Mouse (Mus musculus) inflammation-experienced regulatory T-cells, adult 6 months (primary cell): ENCODE measurements around the gene Hecw1. TPM values are rescaled to one million over a fixed set of nuclear protein-coding genes. Genes with fewer than 3 reads are reported as not detected.

Experiments used
- ATAC-seq: one replicate; pipeline ENCODE4 v1.8.0; 2017
- polyA plus RNA-seq, 3 experiments: library from polyadenylated mRNA; unstranded; fragments of 100-300 nt; shearing (Covaris generic); gene quantifications; one replicate each; pipeline ENCODE4 v1.2.1; 2017

Hecw1 gene
- polyA plus RNA-seq, result under 1 TPM; 0.20 to 0.36 (median 0.35) TPM

DNA sequence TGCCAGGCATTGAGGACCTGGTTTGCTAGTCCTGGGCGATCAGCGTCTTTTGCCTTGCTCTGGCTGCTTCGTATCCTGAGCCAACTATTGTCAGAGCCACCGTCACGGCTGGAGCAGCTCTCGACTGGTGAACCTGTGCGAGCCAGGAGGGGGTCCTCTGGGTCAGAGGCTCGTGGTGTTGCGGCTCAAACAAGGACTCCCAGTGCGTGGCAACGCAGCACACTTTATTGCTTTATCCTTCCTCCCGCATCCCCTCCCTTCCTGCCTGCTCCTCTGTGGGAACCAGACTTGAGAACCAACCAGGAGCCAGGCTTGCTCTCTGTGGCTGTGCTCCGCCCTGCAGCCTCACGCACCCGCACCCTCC is at the start of gene Hecw1:
Gene Hecw1 (minus strand): TSS at position 323 of the 364 bp plus-strand sequence.
- ATAC-seq, result no peak

DNA sequence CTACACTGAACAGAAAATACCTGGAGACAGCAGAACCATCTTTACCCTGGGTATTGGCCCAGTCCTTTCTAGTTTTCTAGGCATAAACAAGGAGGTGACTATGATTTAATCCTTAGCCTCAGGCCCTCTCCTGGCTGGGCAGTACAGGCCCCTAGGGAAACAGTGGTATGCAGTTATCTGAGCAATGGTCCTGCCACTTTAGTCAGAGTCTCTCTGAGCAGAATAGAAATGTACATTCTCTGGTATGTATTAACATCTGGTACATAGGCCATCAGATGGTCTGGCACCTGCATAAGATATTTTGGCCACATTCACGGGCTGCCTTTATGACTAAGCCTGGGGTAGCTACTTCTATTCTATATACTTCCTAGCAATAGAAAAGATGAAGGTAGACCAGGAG is 38.3 kb upstream of the Hecw1 start:
- no peak for ATAC-seq

- ATAC-seq, result no peak
These were observed 29.6 kb upstream of the Hecw1 start for GRCm38 (mm10) chr13:14552628-14553027.

DNA sequence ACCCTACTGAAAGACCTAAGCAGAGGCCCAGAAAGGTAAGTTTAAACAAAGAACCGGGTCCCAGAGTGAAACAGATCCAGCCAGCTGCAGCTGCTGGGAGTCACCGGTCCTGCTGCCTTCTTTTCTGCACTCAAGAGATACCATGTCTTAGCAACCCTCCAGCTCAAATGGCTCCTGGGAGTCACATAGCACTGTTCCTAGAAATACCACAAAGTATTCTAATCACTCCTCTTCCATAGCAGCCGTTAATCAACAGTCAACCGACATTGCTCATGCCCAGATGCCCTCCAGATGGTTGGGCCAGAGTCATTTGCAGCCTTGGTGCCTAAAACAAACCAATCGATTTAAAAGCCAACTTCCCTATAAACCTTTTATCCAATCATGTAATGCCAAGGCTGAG is 19.8 kb upstream of the Hecw1 start:
- ATAC-seq, result no peak

DNA sequence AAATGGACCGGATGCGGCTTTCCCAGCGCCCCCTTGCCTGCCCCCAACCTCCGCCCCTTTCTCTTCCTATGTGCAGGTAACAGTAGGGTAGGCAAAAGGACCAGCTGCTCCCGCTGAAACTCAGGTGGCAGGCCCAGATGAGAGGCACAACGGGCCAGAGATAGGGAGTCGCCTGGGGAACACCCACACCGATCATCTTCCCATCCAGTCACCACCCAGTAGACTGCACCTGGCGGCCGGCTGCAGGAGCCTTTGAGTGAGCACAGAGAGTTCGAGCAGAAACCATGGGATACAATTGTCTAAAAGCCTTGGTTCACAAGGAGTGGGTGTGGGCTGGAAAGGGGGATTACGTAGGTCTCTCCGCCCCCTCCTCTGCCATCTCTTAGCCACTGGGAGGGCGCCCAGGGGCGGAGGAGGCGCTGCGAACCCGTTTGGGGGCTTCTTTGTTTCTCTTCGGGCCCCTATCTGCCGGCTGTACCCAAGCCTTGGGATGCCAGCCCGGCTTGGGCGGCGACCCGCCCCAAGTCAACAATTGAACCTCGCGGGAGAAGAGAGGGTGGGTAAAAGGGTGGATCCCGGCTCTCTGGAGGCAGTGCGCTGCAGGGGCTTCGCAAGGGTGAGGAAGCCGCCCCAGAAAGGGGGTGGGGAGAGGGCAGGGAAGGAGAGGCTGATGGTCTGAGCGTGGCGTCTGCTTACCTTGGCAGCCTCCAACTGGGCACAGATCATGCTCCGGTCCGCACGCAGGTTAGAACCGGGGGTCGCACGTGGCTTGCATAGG is 711 bp downstream of the Hecw1 start:
- no peak for ATAC-seq

GRCm38 (mm10) chr13:14521746-14522127 is 1.3 kb downstream of the Hecw1 start:
- ATAC-seq, result no peak

- no peak for ATAC-seq
These were observed 3.4 kb downstream of the Hecw1 start for GRCm38 (mm10) chr13:14519605-14520004.

DNA sequence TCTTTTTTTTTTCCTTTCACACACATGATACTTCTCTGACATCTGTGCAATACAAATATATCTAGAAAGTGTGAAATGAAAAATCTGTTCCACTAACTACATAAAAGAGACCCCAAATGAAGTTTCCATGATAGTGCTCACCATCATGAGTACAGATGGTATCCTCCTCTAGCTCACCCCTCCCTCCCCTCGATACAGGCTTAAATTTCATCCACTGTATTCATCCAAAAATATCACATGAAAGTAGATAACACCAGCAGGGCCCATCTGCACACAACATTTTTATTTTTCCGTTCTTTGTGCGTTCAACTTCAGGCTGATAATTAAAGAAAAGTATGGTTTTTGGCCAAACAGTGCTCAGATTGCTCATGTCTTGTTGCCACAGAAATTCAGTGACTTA is 5.5 kb downstream of the Hecw1 start:
- no peak for ATAC-seq

- no peak for ATAC-seq
These were observed 7.9 kb downstream of the Hecw1 start for GRCm38 (mm10) chr13:14515106-14515505.

GRCm38 (mm10) chr13:14513934-14514333 is 9.1 kb downstream of the Hecw1 start:
- no peak for ATAC-seq

DNA sequence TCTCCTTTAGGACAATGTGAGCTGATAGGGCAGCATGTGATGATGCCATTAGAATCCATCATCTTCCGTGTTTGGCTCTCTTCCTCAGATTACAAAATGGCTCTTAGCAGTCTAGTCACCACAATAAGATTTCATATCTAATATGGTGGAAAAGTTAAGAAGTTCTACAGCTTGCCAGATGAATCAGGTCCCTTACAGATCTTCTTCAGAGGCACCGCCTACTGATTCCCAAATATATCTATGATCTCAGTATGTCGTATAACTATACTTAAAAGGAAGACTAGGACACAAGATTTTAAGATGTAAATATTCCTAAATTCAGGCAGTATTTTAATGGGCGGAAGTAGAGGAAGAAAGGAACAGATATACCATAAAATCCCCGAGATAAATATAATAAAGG is 16.3 kb downstream of the Hecw1 start:
- no peak for ATAC-seq

GRCm38 (mm10) chr13:14500251-14500650 is 22.8 kb downstream of the Hecw1 start:
- no peak for ATAC-seq

DNA sequence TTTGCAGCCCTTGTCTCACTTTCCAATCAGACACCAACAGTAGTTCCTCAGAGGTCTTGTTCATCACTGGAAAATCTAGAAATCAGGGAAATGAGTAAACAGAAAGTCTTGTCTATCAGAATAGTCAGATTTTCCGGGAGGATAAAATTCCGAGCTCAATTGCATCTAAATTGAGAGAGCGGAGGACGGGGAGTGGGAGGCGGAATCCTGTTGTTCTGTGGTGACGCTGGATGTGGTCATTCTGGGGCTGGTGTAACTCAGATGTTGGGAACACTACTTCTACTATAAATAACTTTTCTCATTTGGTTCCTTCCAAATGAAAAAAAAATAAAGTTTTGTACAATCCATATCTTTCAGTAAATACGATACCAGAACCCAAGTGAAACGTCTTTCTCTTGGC is 24.2 kb downstream of the Hecw1 start:
- ATAC-seq, result no peak

DNA sequence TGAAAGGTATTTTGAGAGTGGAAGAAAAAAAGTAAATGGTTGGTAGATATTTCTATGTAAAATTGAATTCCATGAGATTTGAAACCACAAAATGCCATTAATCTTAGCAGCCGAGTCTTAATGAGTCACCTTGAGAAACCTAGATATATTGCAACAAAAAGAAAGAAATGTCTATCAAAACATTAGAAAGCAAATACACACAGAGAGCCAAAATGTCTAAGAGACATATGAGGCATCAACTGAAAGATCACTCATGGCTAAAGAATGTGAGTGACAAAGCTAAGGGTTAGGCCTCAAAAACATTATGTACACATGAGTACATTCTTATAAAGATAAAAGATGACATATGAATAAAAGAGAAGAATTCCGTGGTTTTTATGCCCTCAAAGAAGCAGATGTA is 26.1 kb downstream of the Hecw1 start:
- no peak for ATAC-seq

DNA sequence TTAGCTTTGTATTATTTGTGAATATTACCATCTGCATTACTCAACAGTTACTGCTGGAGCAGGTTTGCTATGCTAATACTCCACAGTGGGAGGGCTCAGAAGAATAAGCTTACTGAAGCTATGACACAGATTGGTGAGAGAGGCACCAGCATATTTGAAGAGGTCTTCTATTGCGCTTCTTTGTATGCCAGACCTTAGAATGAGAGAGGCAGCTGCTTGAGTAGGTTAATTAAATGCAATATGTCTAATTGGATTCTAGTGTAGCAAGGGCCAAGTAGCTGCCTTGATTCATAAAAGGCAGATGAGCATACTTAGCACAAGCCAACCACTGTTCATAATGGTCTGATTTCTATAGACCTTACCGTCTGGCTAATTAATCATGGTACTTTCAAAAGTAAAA is 35.2 kb downstream of the Hecw1 start:
- no peak for ATAC-seq

DNA sequence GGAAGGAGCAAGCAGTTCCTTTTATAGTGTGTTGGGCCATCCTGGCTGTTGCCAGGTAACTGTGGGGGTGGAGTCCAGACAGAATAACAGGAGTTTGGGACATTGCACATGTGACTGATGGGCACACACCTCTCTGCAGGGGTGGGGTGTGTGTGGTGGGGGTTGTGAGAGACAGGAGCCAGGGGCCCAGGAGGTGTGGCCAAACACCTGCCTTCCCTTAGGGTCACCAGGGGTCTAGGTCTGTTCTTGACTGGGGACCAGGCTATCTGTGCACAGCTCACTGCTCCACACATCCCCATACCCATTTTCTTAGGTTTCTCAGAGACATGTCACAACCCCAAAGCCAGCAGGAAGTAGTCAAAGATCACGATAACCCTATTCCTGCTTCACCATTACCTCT is 51.9 kb downstream of the Hecw1 start:
- no peak for ATAC-seq

- no peak for ATAC-seq
These were observed 55.5 kb downstream of the Hecw1 start for GRCm38 (mm10) chr13:14467517-14467916.

- ATAC-seq, result no peak
These were observed 62.0 kb downstream of the Hecw1 start for GRCm38 (mm10) chr13:14461036-14461435.

- ATAC-seq, result no peak
These were observed 66.0 kb downstream of the Hecw1 start for GRCm38 (mm10) chr13:14457043-14457442.

- ATAC-seq, result no peak
These were observed 83.5 kb downstream of the Hecw1 start for GRCm38 (mm10) chr13:14439540-14439939.

DNA sequence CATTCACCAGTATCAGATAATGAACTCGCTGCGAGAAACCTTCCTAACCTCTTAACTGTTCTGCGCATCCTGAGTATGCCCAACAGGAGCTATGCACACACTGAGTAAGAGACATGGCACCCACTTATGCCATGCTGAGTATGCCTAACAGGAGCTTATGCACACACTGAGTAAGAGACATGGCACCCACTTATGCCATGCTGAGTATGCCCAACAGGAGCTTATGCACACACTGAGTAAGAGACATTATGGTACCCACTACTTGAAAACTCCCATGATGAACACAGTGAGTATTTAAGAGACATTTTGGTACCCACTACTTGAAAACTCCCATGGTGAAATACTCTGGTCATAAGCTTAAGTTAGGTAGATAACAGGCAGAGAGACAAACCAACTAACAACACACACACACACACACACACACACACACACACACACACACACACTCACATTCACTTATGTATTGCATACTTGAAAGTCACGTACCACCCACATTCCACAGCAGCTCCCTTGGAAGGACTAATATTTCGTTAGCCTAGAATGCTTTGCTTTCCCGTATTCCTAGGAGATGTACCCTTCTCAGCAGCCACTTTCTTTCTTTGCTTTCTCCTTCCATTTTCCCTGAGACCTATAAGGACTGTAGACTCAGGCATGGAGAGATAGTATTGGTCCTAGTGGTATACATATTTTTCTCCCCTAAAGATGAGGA is 94.0 kb downstream of the Hecw1 start:
- no peak for ATAC-seq

DNA sequence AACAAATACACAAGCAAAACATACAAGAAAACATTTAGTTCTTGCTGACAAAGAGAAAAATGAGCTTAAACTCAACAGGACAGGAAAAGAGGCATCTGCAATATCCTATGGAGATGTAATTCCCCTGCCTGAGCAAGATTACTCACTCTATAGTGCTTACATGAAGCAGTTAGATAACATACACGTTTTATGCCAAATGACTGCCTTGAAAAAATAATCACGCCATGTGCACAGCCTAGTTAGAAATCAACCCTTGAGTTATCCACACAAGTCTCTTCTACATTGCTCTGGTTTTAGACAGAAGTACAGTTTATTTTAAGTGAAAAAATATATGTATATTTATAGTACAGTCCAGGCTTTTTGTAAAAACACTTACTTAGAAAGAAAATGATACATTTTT is 98.2 kb downstream of the Hecw1 start:
- no peak for ATAC-seq

DNA sequence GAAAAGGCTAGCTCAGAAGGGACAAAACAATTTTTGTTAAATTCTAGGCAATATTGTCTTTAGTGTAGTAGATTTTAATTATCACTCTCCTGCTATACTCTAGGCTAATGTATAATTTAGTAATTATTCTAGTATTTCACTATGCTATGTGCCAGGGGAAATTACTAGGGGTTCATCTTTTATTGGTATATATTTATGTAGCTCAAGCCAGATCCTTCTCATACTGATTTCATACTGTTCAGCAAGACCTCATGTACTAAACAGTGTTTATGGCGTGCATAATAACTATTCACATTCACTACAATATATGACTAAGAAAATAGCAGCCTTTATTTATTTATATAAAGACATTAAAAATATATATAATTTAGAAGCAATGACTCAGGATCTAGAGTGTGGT is 109.6 kb downstream of the Hecw1 start:
- ATAC-seq, result no peak

GRCm38 (mm10) chr13:14374470-14374869 is 148.6 kb downstream of the Hecw1 start:
- ATAC-seq, result no peak
